Mouse (Mus musculus): ENCODE results near the gene Trem3. TPM values are rescaled to one million over a fixed set of nuclear protein-coding genes. Genes with fewer than 3 reads are reported as not detected.

Gene Trem3
- 1 to 10 TPM in 1 of 2 experiments, under 1 TPM in 1; 0.85 to 1.2 TPM for total RNA-seq (2021)

DNA sequence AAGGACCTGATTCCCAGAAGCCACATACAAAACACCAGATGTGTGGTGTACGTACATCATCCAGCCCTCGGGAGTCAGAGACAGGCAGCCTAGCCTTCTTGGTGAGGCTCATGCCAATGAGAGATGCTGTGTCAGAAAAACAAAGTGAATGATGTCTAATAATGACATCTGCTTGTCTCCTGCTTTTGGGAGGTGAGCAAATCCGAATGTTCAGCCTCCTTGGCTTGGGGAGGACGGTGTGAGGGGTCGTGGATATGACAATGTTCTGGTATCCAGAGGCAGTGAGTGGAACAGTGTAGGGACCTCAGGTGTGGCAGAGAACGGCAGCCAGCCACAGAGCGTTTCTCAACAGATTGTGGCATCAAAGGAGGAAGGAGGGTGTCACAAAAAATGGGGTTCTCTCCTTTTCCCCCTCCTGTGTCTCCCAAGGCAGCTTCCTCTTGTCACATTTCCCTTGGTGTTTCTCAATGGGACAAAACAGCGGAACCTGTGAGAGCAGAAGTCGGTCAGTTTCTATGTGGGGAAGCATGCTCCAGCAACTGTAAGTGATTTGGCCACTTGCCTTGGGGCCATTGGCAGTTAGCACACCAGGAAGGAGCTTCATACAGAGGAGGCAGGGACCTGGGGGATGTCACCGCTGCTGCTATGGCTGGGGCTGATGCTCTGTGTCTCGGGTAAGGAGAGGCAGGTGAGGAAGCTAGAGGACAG is at the start of gene Trem3:
TSS of gene Trem3 (plus strand) at position 557 of the 708 bp plus-strand sequence.
- intact Hi-C loops (cut with DNase I) = no loop called here
- DNase-seq (ENCODE audit: extremely low spot score in 1 of 2, low spot score in 2 of 2) = peak in 1 of 2 experiments; percentile 32

DNA sequence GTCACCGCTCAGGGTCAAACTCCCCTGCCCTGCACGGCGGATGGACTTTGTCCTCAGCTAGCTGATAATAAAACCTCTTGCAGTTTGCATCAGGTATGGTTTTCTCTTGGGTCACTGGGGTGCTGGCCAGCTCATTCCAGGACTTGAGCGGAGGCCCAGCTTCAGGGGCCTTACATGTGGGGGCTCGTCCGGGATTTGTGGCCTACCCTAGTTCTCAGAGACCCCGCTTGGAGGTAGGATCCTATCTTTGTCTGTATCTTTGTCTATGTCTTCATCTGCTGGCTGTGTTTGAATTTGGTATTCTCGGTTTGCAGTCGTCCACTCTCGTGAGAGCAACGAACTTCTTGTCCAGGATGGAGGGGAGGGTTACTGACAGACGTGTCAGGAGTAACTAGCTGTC is 44.5 kb upstream of the Trem3 start:
- no peak for DNase-seq (ENCODE audit: extremely low spot score in 1 of 2, low spot score in 2 of 2)
- intact Hi-C loops (cut with DNase I) = no loop called here

DNA sequence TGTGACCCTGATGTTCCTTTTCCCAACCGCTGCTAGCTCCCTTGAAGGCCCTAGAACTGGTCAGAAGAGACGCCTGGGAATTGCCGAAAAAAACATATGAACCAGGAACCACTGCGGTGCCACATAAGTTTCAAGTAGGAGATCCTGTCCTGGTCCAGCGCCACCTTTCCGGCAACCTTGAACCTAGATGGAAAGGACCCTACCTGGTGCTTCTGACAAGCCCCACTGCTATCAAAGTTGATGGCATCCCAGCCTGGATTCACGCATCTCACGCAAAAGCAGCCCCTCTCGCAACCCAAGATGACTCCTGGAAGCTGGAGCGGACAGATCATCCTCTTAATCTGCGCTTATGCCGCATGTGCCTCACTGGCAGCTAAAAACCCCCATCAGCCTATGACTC is 35.0 kb upstream of the Trem3 start:
- intact Hi-C loops (cut with DNase I) = no loop called here
- no peak for DNase-seq (ENCODE audit: extremely low spot score in 1 of 2, low spot score in 2 of 2)

DNA sequence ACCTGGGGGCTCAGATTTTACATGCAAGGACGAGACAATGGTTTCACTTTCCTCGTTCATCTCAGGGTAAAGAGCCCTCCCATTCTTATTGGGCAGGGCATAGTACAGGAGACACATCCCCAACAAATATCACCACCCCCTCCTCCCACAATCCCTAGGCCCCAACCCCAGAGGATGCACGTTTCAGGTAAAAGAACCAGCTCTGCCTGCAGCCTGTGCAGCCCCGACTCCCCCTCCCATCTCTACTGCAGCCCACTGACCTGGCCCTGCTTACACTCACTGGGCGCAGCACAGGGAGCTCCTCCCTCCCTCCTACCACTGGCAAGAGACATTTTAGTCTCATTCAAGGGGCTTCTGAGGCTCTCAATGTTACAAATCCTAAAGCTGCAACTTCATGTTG is 34.1 kb upstream of the Trem3 start:
- no peak for DNase-seq (ENCODE audit: extremely low spot score in 1 of 2, low spot score in 2 of 2)
- intact Hi-C loops (cut with DNase I) = no loop called here

DNA sequence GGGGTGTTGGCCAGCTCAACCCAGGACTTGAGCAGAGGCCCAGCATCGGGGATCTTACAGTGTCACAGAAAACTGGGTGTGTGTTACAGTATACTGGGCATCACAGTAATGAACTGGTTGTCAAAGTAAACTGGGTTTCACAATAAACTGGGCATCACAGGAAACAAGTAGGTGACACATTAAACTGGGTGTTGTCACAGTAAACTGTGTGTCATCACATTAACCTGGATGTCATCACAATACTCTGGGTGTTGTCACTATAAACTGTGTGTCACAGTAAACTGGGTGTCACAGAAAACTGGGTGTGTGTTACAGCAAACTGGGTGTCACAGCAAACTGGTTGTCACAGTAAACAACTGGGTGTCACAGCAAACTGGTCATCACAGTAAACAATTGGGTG is 32.1 kb upstream of the Trem3 start:
- intact Hi-C loops (cut with DNase I) = no loop called here
- DNase-seq (ENCODE audit: extremely low spot score in 1 of 2, low spot score in 2 of 2) = no peak

DNA sequence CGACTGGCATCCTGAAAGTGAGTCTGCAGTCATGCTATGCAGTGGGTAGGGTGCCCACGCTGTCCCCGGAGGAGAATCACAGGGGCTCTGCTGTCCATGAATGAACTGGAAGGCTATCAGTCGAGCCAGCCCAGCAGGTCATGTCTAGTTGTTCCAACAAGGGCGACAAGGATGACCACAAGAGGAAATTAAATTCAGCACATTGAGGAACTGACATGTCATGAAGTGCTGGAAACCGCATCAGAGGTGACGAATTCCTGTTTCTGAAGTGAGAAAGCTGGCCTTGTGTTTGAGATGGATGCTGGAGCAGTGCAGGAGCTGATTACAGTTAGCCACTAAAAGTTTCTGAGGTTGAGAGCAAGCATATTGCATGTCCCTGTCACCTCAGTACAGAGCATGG is 16.9 kb upstream of the Trem3 start:
- intact Hi-C loops (cut with DNase I) = no loop called here
- DNase-seq (ENCODE audit: extremely low spot score in 1 of 2, low spot score in 2 of 2) = no peak

- intact Hi-C loops (cut with DNase I) = no loop called here
- DNase-seq (ENCODE audit: extremely low spot score in 1 of 2, low spot score in 2 of 2) = no peak
Observed at GRCm38 (mm10) chr17:48232518-48232917, 15.1 kb upstream of the Trem3 start, which contains the start of gene Trem1. Gene Trem1 (plus strand): TSS chr17:48232768.

DNA sequence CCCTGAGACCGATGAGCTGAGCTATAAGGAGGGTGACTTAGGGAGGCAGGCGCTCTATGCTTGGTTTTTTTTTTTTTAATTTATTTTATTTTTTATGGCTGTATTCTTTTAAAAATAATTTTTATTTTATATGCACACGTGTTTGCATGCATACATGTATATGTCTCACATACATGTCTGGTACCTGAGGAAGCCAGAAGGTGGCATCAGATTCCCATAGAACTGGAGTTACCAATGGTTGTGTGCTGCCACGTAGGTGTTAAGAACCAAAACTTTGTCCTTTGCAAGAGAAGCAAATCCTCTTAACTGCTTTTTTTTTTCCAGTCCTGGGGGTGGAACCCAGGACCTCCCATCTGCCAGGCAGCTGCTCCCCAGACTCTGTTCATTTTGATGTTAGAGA is 13.8 kb upstream of the Trem3 start:
- intact Hi-C loops (cut with DNase I) = no loop called here
- no peak for DNase-seq (ENCODE audit: extremely low spot score in 1 of 2, low spot score in 2 of 2)

- DNase-seq (ENCODE audit: extremely low spot score in 1 of 2, low spot score in 2 of 2) = no peak
- intact Hi-C loops (cut with DNase I) = no loop called here
Observed at GRCm38 (mm10) chr17:48234550-48234949, 13.0 kb upstream of the Trem3 start.

- no peak for DNase-seq (ENCODE audit: extremely low spot score in 1 of 2, low spot score in 2 of 2)
- intact Hi-C loops (cut with DNase I) = no loop called here
Observed at GRCm38 (mm10) chr17:48235773-48236370, 11.7 kb upstream of the Trem3 start.

GRCm38 (mm10) chr17:48237621-48238020 is 10.0 kb upstream of the Trem3 start:
- intact Hi-C loops (cut with DNase I) = no loop called here

GRCm38 (mm10) chr17:48249039-48249438 is 1.5 kb downstream of the Trem3 start:
- intact Hi-C loops (cut with DNase I) = no loop called here
- DNase-seq (ENCODE audit: extremely low spot score in 1 of 2, low spot score in 2 of 2) = no peak

More at GRCm38 (mm10) chr17:48237621-48238020, 10.0 kb upstream of the Trem3 start:
- DNase-seq (ENCODE audit: extremely low spot score in 1 of 2, low spot score in 2 of 2) = no peak

GRCm38 (mm10) chr17:48249501-48249900 is 1.9 kb downstream of the Trem3 start:
- intact Hi-C loops (cut with DNase I) = no loop called here
- no peak for DNase-seq (ENCODE audit: extremely low spot score in 1 of 2, low spot score in 2 of 2)

- intact Hi-C loops (cut with DNase I) = no loop called here
- no peak for DNase-seq (ENCODE audit: extremely low spot score in 1 of 2, low spot score in 2 of 2)
Observed at GRCm38 (mm10) chr17:48250631-48251030, 3.1 kb downstream of the Trem3 start.

DNA sequence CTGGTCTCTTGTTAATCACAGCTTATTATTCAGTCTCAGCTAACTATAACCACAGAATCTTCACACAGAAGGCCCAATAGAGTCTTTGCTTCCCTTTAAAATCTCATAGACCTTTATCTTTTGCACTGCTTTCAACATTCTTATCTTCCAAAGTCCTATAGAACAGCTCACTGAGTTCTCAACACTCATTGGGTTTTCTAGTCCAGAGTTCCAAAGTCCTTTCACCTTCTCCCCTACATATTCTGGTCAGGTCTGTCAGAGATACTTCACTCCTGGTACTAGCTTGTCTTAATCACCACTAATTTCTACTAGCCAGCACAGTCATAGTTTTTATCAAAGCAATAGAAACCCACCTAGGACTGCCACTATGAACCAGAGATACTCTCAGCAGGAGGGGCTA is 9.0 kb downstream of the Trem3 start:
- intact Hi-C loops (cut with DNase I) = no loop called here
- no peak for DNase-seq (ENCODE audit: extremely low spot score in 1 of 2, low spot score in 2 of 2)

GRCm38 (mm10) chr17:48261868-48262267 is 14.3 kb downstream of the Trem3 start:
- no peak for DNase-seq (ENCODE audit: extremely low spot score in 1 of 2, low spot score in 2 of 2)
- intact Hi-C loops (cut with DNase I) = no loop called here

GRCm38 (mm10) chr17:48263741-48264362 is 16.3 kb downstream of the Trem3 start, which contains the start of gene Treml4:
Gene Treml4 (plus strand): TSS chr17:48264295.
- no peak for DNase-seq (ENCODE audit: extremely low spot score in 1 of 2, low spot score in 2 of 2)

GRCm38 (mm10) chr17:48264662-48265061 is 17.1 kb downstream of the Trem3 start:
- DNase-seq (ENCODE audit: extremely low spot score in 1 of 2, low spot score in 2 of 2) = no peak
- intact Hi-C loops (cut with DNase I) = no loop called here

More at GRCm38 (mm10) chr17:48263741-48264362, 16.3 kb downstream of the Trem3 start, which contains the start of gene Treml4:
- intact Hi-C loops (cut with DNase I) = no loop called here

DNA sequence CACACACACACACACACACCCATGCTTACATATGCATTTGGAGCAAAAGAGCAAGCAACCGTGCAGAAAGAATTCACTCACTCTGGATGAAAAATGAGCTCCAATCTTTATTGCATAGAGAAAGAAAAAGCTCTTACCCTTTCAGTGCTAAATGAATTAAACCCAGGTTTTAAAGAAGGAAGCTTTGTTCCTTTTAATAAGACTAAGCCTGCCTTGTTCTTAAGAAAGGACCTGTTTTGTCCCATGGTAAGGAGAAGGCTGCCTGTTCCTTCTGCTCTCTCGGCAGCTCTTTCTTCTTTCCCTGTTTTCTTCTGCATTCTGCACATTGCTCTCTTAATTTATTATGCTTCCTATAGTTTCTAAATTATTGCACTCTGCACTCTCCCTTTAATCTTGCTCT is 18.6 kb downstream of the Trem3 start:
- DNase-seq (ENCODE audit: extremely low spot score in 1 of 2, low spot score in 2 of 2) = no peak
- intact Hi-C loops (cut with DNase I) = no loop called here
